Mouse (Mus musculus): ENCODE results near the gene Parn. TPM values are rescaled to one million over a fixed set of nuclear protein-coding genes. Genes with fewer than 3 reads are reported as not detected.
"Not testable (repeated sequence)": the region's sequence is repeated elsewhere in the genome, so short reads cannot be mapped to it uniquely, and the experiment has no call there.

Parn gene
- polyA plus RNA-seq, 1 experiment from 2014 or later = 29.1 TPM

- WGBS = 2% methylated on average over 20 of the region's 20 CpGs
- no peak for ATAC-seq (ENCODE audit: low read depth)
- Histone ChIP-seq H3K4me3 (ENCODE audit: low read depth, low read length) (peak overlapping the region; percentile 89), H3K4me1 (ENCODE audit: control insufficient read depth, insufficient read depth, low read length) (peaks cover 14% of the 10 kb centered on the region), H3K9me3 (ENCODE audit: control insufficient read depth, low read length) (no peaks in the 10 kb centered on the region), H3K4me2 (ENCODE audit: low read depth, low read length) (peak overlapping the region; percentile 88), H3K9ac (replicated peaks; ENCODE audit: low read depth, low read length) (peak overlapping the region; percentile 80), H3K27me3 (ENCODE audit: control insufficient read depth, insufficient read depth, low read length) (no peaks in the 10 kb centered on the region), H3K36me3 (ENCODE audit: control insufficient read depth, insufficient read depth, low read length) (peaks cover 7% of the 10 kb centered on the region; the same call in 1 of the 2 replicates), H3K27ac (ENCODE audit: low read depth, low read length) (peak overlapping the region; percentile 41; the same call in 1 of the 2 replicates)
Measured at GRCm38 (mm10) chr16:13672386-13672898, 4.5 kb upstream of the Parn start.

GRCm38 (mm10) chr16:13671685-13672385 is 3.9 kb upstream of the Parn start, which contains the start of the genes Bfar and 3110001I22Rik:
Gene Bfar (plus strand): TSS chr16:13671858.
Gene 3110001I22Rik (plus strand): TSS chr16:13671929.
- peak within 1 kb of the TSS; percentile 89 for H3K4me3 ChIP-seq (ENCODE audit: low read depth, low read length)
- no peaks in the 10 kb centered on the region for H3K9me3 ChIP-seq (ENCODE audit: control insufficient read depth, low read length)
- under 1% methylated on average over 54 of the region's 54 CpGs for WGBS
- H3K27ac ChIP-seq (ENCODE audit: low read depth, low read length) = peak within 1 kb of the TSS; percentile 74
- H3K4me1 ChIP-seq (ENCODE audit: control insufficient read depth, insufficient read depth, low read length) = peaks cover 18% of the 10 kb centered on the region
- ATAC-seq (ENCODE audit: low read depth) = peak; percentile 94
- no peaks in the 10 kb centered on the region for H3K27me3 ChIP-seq (ENCODE audit: control insufficient read depth, insufficient read depth, low read length)
- peak within 1 kb of the TSS; percentile 80 for H3K9ac ChIP-seq (replicated peaks; ENCODE audit: low read depth, low read length)
- H3K36me3 ChIP-seq (ENCODE audit: control insufficient read depth, insufficient read depth, low read length) = peaks cover 2% of the 10 kb centered on the region; the same call in 1 of the 2 replicates
- H3K4me2 ChIP-seq (ENCODE audit: low read depth, low read length) = peak within 1 kb of the TSS; percentile 88

GRCm38 (mm10) chr16:13670896-13671295 is 2.9 kb upstream of the Parn start:
- H3K27me3 ChIP-seq (ENCODE audit: control insufficient read depth, insufficient read depth, low read length); H3K27ac ChIP-seq (ENCODE audit: low read depth, low read length); H3K9me3 ChIP-seq (ENCODE audit: control insufficient read depth, low read length); H3K36me3 ChIP-seq (ENCODE audit: control insufficient read depth, insufficient read depth, low read length); ATAC-seq (ENCODE audit: low read depth); H3K9ac ChIP-seq (replicated peaks; ENCODE audit: low read depth, low read length); H3K4me3 ChIP-seq (ENCODE audit: low read depth, low read length): not testable (repeated sequence)
- Histone ChIP-seq H3K4me2 (ENCODE audit: low read depth, low read length) (peak overlapping the region; percentile 57), H3K4me1 (ENCODE audit: control insufficient read depth, insufficient read depth, low read length) (peaks cover 18% of the 10 kb centered on the region)
- 79% methylated on average over 5 of the region's 5 CpGs for WGBS

- no peak for ATAC-seq (ENCODE audit: low read depth)
- H3K27me3 ChIP-seq (ENCODE audit: control insufficient read depth, insufficient read depth, low read length) = no peaks in the 10 kb centered on the region
Measured at GRCm38 (mm10) chr16:13669282-13669681, 1.3 kb upstream of the Parn start.

GRCm38 (mm10) chr16:13668402-13669108 is 585 bp upstream of the Parn start:
- WGBS = 80% methylated on average over 10 of the region's 10 CpGs

More at GRCm38 (mm10) chr16:13669282-13669681, 1.3 kb upstream of the Parn start:
- Histone ChIP-seq H3K4me3 (ENCODE audit: low read depth, low read length) (no peak overlapping the region), H3K9me3 (ENCODE audit: control insufficient read depth, low read length) (no peaks in the 10 kb centered on the region), H3K4me1 (ENCODE audit: control insufficient read depth, insufficient read depth, low read length) (peaks cover 18% of the 10 kb centered on the region), H3K9ac (replicated peaks; ENCODE audit: low read depth, low read length) (no peak overlapping the region), H3K27ac (ENCODE audit: low read depth, low read length) (no peak overlapping the region), H3K36me3 (ENCODE audit: control insufficient read depth, insufficient read depth, low read length) (no peaks in the 10 kb centered on the region), H3K4me2 (ENCODE audit: low read depth, low read length) (no peak overlapping the region)
- 93% methylated on average over 1 of the region's 1 CpGs for WGBS

GRCm38 (mm10) chr16:13660736-13661135 is 7.2 kb downstream of the Parn start:
- Histone ChIP-seq H3K9me3 (ENCODE audit: control insufficient read depth, low read length) (no peaks in the 10 kb centered on the region), H3K4me3 (ENCODE audit: low read depth, low read length) (no peak overlapping the region), H3K4me1 (ENCODE audit: control insufficient read depth, insufficient read depth, low read length) (no peaks in the 10 kb centered on the region), H3K4me2 (ENCODE audit: low read depth, low read length) (no peak overlapping the region), H3K36me3 (ENCODE audit: control insufficient read depth, insufficient read depth, low read length) (peaks cover 15% of the 10 kb centered on the region; the same call in 1 of the 2 replicates), H3K27ac (ENCODE audit: low read depth, low read length) (no peak overlapping the region), H3K9ac (replicated peaks; ENCODE audit: low read depth, low read length) (no peak overlapping the region), H3K27me3 (ENCODE audit: control insufficient read depth, insufficient read depth, low read length) (no peaks in the 10 kb centered on the region)
- ATAC-seq (ENCODE audit: low read depth) = no peak
- WGBS = 96% methylated on average over 9 of the region's 9 CpGs

More at GRCm38 (mm10) chr16:13668402-13669108, 585 bp upstream of the Parn start:
- Histone ChIP-seq H3K36me3 (ENCODE audit: control insufficient read depth, insufficient read depth, low read length) (no peaks in the 10 kb centered on the region), H3K27me3 (ENCODE audit: control insufficient read depth, insufficient read depth, low read length) (no peaks in the 10 kb centered on the region), H3K9ac (replicated peaks; ENCODE audit: low read depth, low read length) (no peak overlapping the region), H3K4me1 (ENCODE audit: control insufficient read depth, insufficient read depth, low read length) (peaks cover 18% of the 10 kb centered on the region), H3K9me3 (ENCODE audit: control insufficient read depth, low read length) (no peaks in the 10 kb centered on the region), H3K4me2 (ENCODE audit: low read depth, low read length) (peak overlapping the region; percentile 87), H3K27ac (ENCODE audit: low read depth, low read length) (peak overlapping the region; percentile 76), H3K4me3 (ENCODE audit: low read depth, low read length) (peak overlapping the region; percentile 67)
- no peak for ATAC-seq (ENCODE audit: low read depth)

- no peak overlapping the region for H3K9ac ChIP-seq (replicated peaks; ENCODE audit: low read depth, low read length)
- H3K9me3 ChIP-seq (ENCODE audit: control insufficient read depth, low read length) = no peaks in the 10 kb centered on the region
- no peak overlapping the region for H3K4me2 ChIP-seq (ENCODE audit: low read depth, low read length)
- no peaks in the 10 kb centered on the region for H3K27me3 ChIP-seq (ENCODE audit: control insufficient read depth, insufficient read depth, low read length)
- ATAC-seq (ENCODE audit: low read depth) = no peak
- H3K27ac ChIP-seq (ENCODE audit: low read depth, low read length) = no peak overlapping the region
- WGBS = 93% methylated on average over 3 of the region's 3 CpGs
- no peaks in the 10 kb centered on the region for H3K4me1 ChIP-seq (ENCODE audit: control insufficient read depth, insufficient read depth, low read length)
- peaks cover 18% of the 10 kb centered on the region for H3K36me3 ChIP-seq (ENCODE audit: control insufficient read depth, insufficient read depth, low read length)
- no peak overlapping the region for H3K4me3 ChIP-seq (ENCODE audit: low read depth, low read length)
Measured at GRCm38 (mm10) chr16:13658886-13659285, 9.1 kb downstream of the Parn start.

- Histone ChIP-seq H3K27ac (ENCODE audit: low read depth, low read length) (no peak overlapping the region), H3K4me3 (ENCODE audit: low read depth, low read length) (no peak overlapping the region), H3K9ac (replicated peaks; ENCODE audit: low read depth, low read length) (no peak overlapping the region), H3K4me2 (ENCODE audit: low read depth, low read length) (no peak overlapping the region), H3K36me3 (ENCODE audit: control insufficient read depth, insufficient read depth, low read length) (peaks cover 10% of the 10 kb centered on the region), H3K4me1 (ENCODE audit: control insufficient read depth, insufficient read depth, low read length) (no peaks in the 10 kb centered on the region), H3K27me3 (ENCODE audit: control insufficient read depth, insufficient read depth, low read length) (no peaks in the 10 kb centered on the region), H3K9me3 (ENCODE audit: control insufficient read depth, low read length) (no peaks in the 10 kb centered on the region)
- ATAC-seq (ENCODE audit: low read depth) = no peak
- 91% methylated on average over 4 of the region's 4 CpGs for WGBS
Measured at GRCm38 (mm10) chr16:13645930-13646329, 22.0 kb downstream of the Parn start.

GRCm38 (mm10) chr16:13644474-13644873 is 23.5 kb downstream of the Parn start:
- H3K27ac ChIP-seq (ENCODE audit: low read depth, low read length) = no peak overlapping the region
- no peaks in the 10 kb centered on the region for H3K4me1 ChIP-seq (ENCODE audit: control insufficient read depth, insufficient read depth, low read length)
- WGBS = 81% methylated on average over 3 of the region's 3 CpGs
- no peak overlapping the region for H3K4me2 ChIP-seq (ENCODE audit: low read depth, low read length)
- no peaks in the 10 kb centered on the region for H3K27me3 ChIP-seq (ENCODE audit: control insufficient read depth, insufficient read depth, low read length)
- no peak for ATAC-seq (ENCODE audit: low read depth)
- H3K4me3 ChIP-seq (ENCODE audit: low read depth, low read length) = no peak overlapping the region
- H3K9me3 ChIP-seq (ENCODE audit: control insufficient read depth, low read length) = no peaks in the 10 kb centered on the region
- H3K36me3 ChIP-seq (ENCODE audit: control insufficient read depth, insufficient read depth, low read length) = peaks cover 6% of the 10 kb centered on the region
- no peak overlapping the region for H3K9ac ChIP-seq (replicated peaks; ENCODE audit: low read depth, low read length)
